Mouse (Mus musculus) bone marrow, adult 2 months (tissue): Measurements from ENCODE around the gene Trp53i13.

Experiments
- CTCF ChIP-seq: fragments of 200-500 bp; IDR thresholded peaks from 2 replicates; pipeline ENCODE4 v1.5.1; 2011; ENCODE audit warnings: low read length, control low read depth; ENCODE audit not compliant: control insufficient read depth, insufficient read depth
- POLR2A ChIP-seq: fragments of 200-500 bp; IDR thresholded peaks from 2 replicates; pipeline ENCODE4 v1.6.1; 2011; ENCODE audit warnings: low read depth, mild to moderate bottlenecking, control low read depth, low read length, borderline replicate concordance; ENCODE audit not compliant: control insufficient read depth

GRCm38 (mm10) chr11:77471407-77471806, 44.4 kb downstream of the Trp53i13 start:
- TF ChIP-seq POLR2A (no peak), CTCF (no peak)
